Mouse (Mus musculus) CH12.LX (cell line): ENCODE measurements at regions not wholly inside any gene's neighbourhood (a gene's known extent, or its start where the extent isn't known, plus 50 kb on each side); places are given as distances from the start of the nearest gene placed in this dataset.

ENCODE experiments used
- BHLHE40 ChIP-seq: IDR thresholded peaks from 2 replicates; pipeline ENCODE4 v1.6.1; 2011; ENCODE audit warnings: mild to moderate bottlenecking, low read depth, low read length, improper control_type of control experiment
- CTCF ChIP-seq, 2 experiments: IDR thresholded peaks in 1 of 2; conservative IDR thresholded peaks in 1 of 2; 2 replicates each; pipeline ENCODE4 v1.5.1; 2011 to 2012; ENCODE audit warnings: low read depth in 2 of 2, low read length in 2 of 2, improper control_type of control experiment in 1 of 2, inconsistent platforms in 1 of 2, mild to moderate bottlenecking in 1 of 2, moderate library complexity in 1 of 2
- ELF1 ChIP-seq: IDR thresholded peaks from 2 replicates; pipeline ENCODE4 v1.6.1; 2014; ENCODE audit warnings: low read depth, mild to moderate bottlenecking, inconsistent platforms, low read length, improper control_type of control experiment
- MAFK ChIP-seq: IDR thresholded peaks from 2 replicates; pipeline ENCODE4 v1.6.1; 2011; ENCODE audit warnings: low read length, improper control_type of control experiment; ENCODE audit not compliant: insufficient replicate concordance
- MAX ChIP-seq: IDR thresholded peaks from 2 replicates; pipeline ENCODE4 v1.6.1; 2011; ENCODE audit warnings: low read length, improper control_type of control experiment
- POLR2A ChIP-seq: IDR thresholded peaks from 2 replicates; pipeline ENCODE4 v1.6.1; 2011; ENCODE audit warnings: low read depth, mild to moderate bottlenecking, improper control_type of control experiment, low read length
- POLR2AphosphoS2 ChIP-seq: IDR thresholded peaks from 2 replicates; pipeline ENCODE4 v1.6.1; 2011; ENCODE audit warnings: low read depth, low read length, improper control_type of control experiment
- SMC3 ChIP-seq: IDR thresholded peaks from 2 replicates; pipeline ENCODE4 v1.6.1; 2011; ENCODE audit warnings: low read depth, low read length, improper control_type of control experiment
- TBP ChIP-seq: conservative IDR thresholded peaks from 2 replicates; pipeline ENCODE4 v1.6.1; 2011; ENCODE audit warnings: low read depth, low read length, improper control_type of control experiment
- USF1 ChIP-seq: IDR thresholded peaks from 2 replicates; pipeline ENCODE4 v1.6.1; 2014; ENCODE audit warnings: low read depth, mild to moderate bottlenecking, inconsistent platforms, low read length, improper control_type of control experiment
- ZC3H11A ChIP-seq: IDR thresholded peaks from 2 replicates; pipeline ENCODE4 v1.6.1; 2012; ENCODE audit warnings: low read depth, mild to moderate bottlenecking, inconsistent platforms, low read length, improper control_type of control experiment

- TF ChIP-seq MAX (no peak), ZC3H11A (no peak), POLR2AphosphoS2 (no peak), POLR2A (no peak), USF1 (no peak), MAFK (no peak), BHLHE40 (no peak), TBP (no peak), CTCF (conservative IDR thresholded peaks at IDR 0.05 in 1 of 2, IDR thresholded peaks at IDR 0.05 in 1 of 2; ENCODE audit: low read depth in 2 of 2, low read length in 2 of 2) (no peak), ELF1 (no peak), SMC3 (no peak)
These were observed 150.6 kb upstream of the Gm5148 start for GRCm38 (mm10) chr3:37874864-37875263.
